Mouse (Mus musculus) hindbrain, embryonic 13.5 days (tissue): Measurements from ENCODE around the gene Syvn1. TPM values are rescaled to one million over a fixed set of nuclear protein-coding genes. Genes with fewer than 3 reads are reported as not detected.
A peak's percentile ranks its signal among the peaks of the same experiment; 100 is the strongest.

Source experiments
- ATAC-seq: fragments of 200-750 bp; cut with Nextera tagmentation; 2 replicates; pipeline ENCODE4 v1.8.0; 2017; ENCODE audit warnings: moderate TSS enrichment; ENCODE audit not compliant: low FRiP score
- H3K27ac ChIP-seq: fragments of 300-500 bp; sonication (generic); 2 replicates; pipeline ENCODE4 v1.5.1; 2015; ENCODE audit warnings: inconsistent platforms, mild to moderate bottlenecking, moderate library complexity
- H3K27me3 ChIP-seq: fragments of 300-500 bp; sonication (generic); 2 replicates; pipeline ENCODE4 v1.6.1; 2015; ENCODE audit warnings: mild to moderate bottlenecking, inconsistent platforms
- H3K36me3 ChIP-seq: fragments of 300-500 bp; sonication (generic); 2 replicates; pipeline ENCODE4 v1.6.1; 2015; ENCODE audit warnings: mild to moderate bottlenecking, inconsistent platforms
- H3K4me1 ChIP-seq: fragments of 300-500 bp; sonication (generic); replicated peaks from 2 replicates; pipeline ENCODE4 v1.6.1; 2015; ENCODE audit warnings: inconsistent platforms
- H3K4me2 ChIP-seq: fragments of 300-500 bp; sonication (generic); 2 replicates; pipeline ENCODE4 v1.6.1; 2015; ENCODE audit warnings: inconsistent platforms, mild to moderate bottlenecking, moderate library complexity
- H3K4me3 ChIP-seq: fragments of 300-500 bp; sonication (generic); 2 replicates; pipeline ENCODE4 v1.5.1; 2015; ENCODE audit warnings: mild to moderate bottlenecking, inconsistent platforms
- H3K9ac ChIP-seq: fragments of 300-500 bp; sonication (generic); 2 replicates; pipeline ENCODE4 v1.6.1; 2015; ENCODE audit warnings: mild to moderate bottlenecking, inconsistent platforms
- H3K9me3 ChIP-seq: fragments of 300-500 bp; sonication (generic); 2 replicates; pipeline ENCODE4 v1.6.1; 2016; ENCODE audit warnings: inconsistent platforms
- WGBS: fragments of 180-500 bp; shearing (Covaris S2); methylation state at CpG from one replicate; pipeline ENCODE4 v1.1.7; 2015; 5-methylcytosine and 5-hydroxymethylcytosine counted together
- polyA plus RNA-seq: library from polyadenylated mRNA; unstranded; fragments of >200 nt; fragmentation: Nextera tagmentation; extraction: Ambion mirVana; gene quantifications from 2 replicates; pipeline ENCODE4 v1.2.1, GENCODE M21; 2015

The Syvn1 gene
- polyA plus RNA-seq, 1 experiment from 2014 or later = 30.6 TPM

DNA sequence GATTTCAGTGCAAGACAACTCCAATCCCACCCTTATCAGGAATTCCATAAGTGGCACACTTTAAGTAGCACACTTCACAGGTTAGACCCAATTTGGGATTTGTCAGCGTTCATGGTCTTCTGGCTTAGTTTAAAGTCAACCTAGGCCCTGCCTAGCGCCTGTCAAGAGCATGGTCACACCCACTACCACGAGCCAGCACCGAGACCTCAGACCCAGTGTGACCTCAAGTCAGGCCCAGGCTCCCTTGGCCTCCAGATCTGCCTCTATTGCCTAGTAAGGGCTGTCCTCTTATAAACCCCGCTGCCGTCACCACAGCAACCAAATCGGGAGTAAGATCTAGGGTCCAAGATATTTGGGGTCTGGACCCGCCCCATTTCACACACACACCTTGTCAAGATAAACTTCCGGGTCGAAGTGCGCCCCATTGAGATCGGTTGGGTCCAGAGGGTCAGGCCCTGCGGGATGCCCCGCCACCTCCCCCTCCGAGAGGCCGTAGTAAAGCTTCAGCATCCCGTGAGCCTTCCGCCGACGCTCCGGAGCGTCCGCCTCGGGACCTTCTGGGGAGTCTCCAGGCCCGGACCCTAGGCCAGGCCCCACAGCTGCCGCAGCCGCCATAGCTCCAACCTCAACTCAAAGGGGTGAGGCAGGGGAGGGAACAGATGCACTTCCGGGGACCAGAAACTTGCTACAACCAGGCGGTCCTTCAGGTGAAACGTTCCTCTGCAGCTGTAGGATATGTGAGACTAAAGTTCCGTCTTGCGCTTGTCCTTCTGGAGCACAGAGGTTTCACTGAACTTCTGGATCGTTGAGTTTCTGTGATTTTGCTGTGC is 30.4 kb downstream of the Syvn1 start, which contains the start of gene Vps51:
Gene Vps51 (minus strand): TSS at position 668 of the 830 bp plus-strand sequence.
- H3K9ac ChIP-seq = peak within 1 kb of the TSS; percentile 82
- H3K27ac ChIP-seq = peak within 1 kb of the TSS; percentile 91
- peak within 1 kb of the TSS; percentile 76 for H3K4me3 ChIP-seq
- H3K4me2 ChIP-seq = peak within 1 kb of the TSS; percentile 93
- no peaks in the 10 kb centered on the region for H3K27me3 ChIP-seq
- H3K4me1 ChIP-seq = peaks cover 24% of the 10 kb centered on the region
- H3K9me3 ChIP-seq = no peaks in the 10 kb centered on the region
- ATAC-seq = peak; percentile 92
- H3K36me3 ChIP-seq = peaks cover 55% of the 10 kb centered on the region
- WGBS = 1% methylated on average over 33 of the region's 33 CpGs

DNA sequence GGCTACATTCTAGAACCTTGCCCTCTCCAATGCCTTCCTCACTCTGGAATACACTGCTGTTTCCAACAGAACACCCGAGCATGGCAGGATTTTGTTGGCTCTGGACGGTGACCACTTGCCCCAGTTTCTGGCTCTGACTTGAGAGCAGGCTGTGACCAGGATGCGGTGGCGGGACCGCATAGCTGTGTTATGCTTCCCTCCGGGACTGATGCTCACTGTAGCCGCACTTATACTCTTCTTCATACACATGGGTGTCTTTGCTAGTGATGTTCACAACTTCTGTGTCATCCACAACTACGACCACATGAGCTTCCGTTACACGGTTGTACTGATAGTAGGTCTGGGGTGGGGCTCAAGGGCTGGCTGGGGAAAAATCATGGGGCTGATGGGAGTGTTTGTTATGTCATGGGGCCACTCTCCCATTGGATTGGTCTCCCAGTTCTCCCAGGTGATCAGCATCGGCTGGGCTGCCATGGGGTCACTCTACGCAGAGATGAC is 33.7 kb downstream of the Syvn1 start, which contains the start of gene Tmem262:
Gene Tmem262 (plus strand): TSS at position 51 of the 498 bp plus-strand sequence.
- Histone ChIP-seq H3K9me3 (no peaks in the 10 kb centered on the region), H3K27ac (no peak within 1 kb of the TSS), H3K4me1 (peaks cover 42% of the 10 kb centered on the region), H3K4me3 (no peak within 1 kb of the TSS), H3K36me3 (peaks cover 43% of the 10 kb centered on the region), H3K4me2 (no peak within 1 kb of the TSS), H3K27me3 (no peaks in the 10 kb centered on the region), H3K9ac (no peak within 1 kb of the TSS)
- ATAC-seq = no peak
- WGBS = 94% methylated on average over 12 of the region's 12 CpGs

DNA sequence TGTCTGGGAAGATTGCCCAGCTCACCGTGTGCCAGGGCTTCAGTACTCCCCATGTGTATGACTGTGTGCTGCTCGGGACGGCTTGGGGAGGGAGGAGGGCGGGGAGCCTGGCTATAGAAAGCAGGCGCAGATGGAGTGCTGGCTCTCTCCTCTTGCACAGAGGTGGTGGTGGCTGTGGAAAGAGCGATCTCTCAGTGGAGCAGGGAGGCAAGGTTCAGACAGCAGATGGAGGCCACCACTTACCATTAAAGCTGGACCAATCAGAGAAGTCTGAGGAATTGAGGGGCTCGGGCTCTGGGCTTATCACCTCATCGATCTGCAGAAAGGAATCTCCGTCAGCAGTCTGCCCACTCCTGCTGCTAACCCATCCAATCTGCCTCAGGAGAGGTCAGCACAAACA is 35.8 kb downstream of the Syvn1 start, which contains the start of gene Gm28374:
Gene Gm28374 (minus strand): TSS at position 101 of the 400 bp plus-strand sequence.
- Histone ChIP-seq H3K9me3 (no peaks in the 10 kb centered on the region), H3K4me1 (peaks cover 34% of the 10 kb centered on the region), H3K36me3 (peaks cover 40% of the 10 kb centered on the region), H3K4me3 (no peak within 1 kb of the TSS), H3K9ac (no peak within 1 kb of the TSS), H3K4me2 (no peak within 1 kb of the TSS), H3K27ac (no peak within 1 kb of the TSS), H3K27me3 (no peaks in the 10 kb centered on the region)
- no peak for ATAC-seq
- 97% methylated on average over 9 of the region's 9 CpGs for WGBS

DNA sequence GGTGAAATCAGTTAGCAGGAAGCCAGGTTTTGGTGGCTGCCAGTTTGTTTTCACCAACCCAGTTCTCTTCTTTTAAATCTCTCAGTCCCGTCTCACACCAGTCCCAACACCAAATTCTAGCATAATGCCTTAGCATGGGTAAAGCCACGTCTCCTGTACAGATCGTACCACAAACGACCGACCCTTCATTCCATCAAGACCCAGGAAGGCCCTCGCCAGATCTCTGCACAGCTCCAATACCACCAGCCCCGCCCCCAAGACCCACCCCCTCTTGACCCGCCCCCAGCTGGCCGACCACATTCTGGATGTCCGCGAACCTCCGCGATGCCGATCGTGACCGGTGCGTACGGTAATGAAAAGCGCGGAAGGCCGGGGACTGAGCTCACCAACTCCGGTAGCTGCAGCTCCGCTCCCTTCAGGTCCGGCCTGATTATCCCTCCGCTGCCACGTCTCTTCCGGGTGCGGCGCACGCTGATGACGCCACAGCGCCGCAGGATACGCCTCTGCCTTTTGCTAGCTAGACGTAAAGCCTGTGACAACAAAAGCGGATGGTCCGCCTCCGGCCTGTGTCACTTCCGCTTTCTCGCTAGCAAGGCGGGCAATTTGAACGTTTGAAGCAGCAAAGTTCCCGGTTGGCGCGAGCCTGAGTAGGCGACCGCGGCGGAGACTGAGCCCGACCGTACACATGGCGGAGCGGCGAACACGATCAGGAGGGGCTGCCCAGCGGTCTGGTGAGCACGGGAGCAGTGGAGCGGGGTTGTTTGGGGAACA is 38.3 kb downstream of the Syvn1 start, which contains the start of the genes Zfpl1 and Cdca5:
Gene Zfpl1 (minus strand): TSS at position 479 of the 771 bp plus-strand sequence.
Gene Cdca5 (plus strand): TSS at position 506 of the 771 bp plus-strand sequence.
- H3K4me3 ChIP-seq = peak within 1 kb of the TSS; percentile 72
- ATAC-seq = peak; percentile 89
- peak within 1 kb of the TSS; percentile 71 for H3K27ac ChIP-seq
- peaks cover 32% of the 10 kb centered on the region for H3K36me3 ChIP-seq
- H3K27me3 ChIP-seq = no peaks in the 10 kb centered on the region
- peak within 1 kb of the TSS; percentile 92 for H3K4me2 ChIP-seq
- no peaks in the 10 kb centered on the region for H3K9me3 ChIP-seq
- H3K4me1 ChIP-seq = peaks cover 29% of the 10 kb centered on the region
- WGBS = under 1% methylated on average over 58 of the region's 58 CpGs
- H3K9ac ChIP-seq = peak within 1 kb of the TSS; percentile 81

DNA sequence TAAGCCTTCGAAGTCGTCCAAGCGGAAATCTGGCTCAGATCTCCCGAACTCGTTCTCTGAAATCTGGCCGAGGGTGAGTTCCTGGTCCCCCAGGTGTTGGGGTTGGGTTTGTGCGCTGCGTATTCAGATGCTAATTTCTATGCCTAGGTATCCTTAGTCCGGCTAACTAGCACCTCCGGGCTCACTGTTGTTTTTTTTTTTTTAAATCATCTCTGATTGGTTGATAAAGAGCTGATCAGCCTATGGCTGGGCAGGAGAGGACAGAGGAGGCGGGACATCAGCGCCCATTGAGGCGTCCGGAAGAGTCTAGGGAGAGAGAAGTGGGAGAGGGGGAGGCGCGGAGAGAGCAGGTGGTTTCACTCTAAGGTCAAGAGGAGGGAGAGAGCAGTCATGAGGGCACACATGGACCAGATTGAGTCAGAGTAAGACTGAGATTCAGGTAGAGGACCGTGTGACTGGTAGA is 39.1 kb downstream of the Syvn1 start:
- Histone ChIP-seq H3K36me3 (peaks cover 24% of the 10 kb centered on the region), H3K4me1 (peaks cover 29% of the 10 kb centered on the region), H3K27ac (no peak overlapping the region), H3K9ac (peak overlapping the region; percentile 58), H3K27me3 (no peaks in the 10 kb centered on the region), H3K4me2 (peak overlapping the region; percentile 92), H3K4me3 (peak overlapping the region; percentile 72), H3K9me3 (no peaks in the 10 kb centered on the region)
- ATAC-seq = peak; percentile 60
- under 1% methylated on average over 17 of the region's 17 CpGs for WGBS

DNA sequence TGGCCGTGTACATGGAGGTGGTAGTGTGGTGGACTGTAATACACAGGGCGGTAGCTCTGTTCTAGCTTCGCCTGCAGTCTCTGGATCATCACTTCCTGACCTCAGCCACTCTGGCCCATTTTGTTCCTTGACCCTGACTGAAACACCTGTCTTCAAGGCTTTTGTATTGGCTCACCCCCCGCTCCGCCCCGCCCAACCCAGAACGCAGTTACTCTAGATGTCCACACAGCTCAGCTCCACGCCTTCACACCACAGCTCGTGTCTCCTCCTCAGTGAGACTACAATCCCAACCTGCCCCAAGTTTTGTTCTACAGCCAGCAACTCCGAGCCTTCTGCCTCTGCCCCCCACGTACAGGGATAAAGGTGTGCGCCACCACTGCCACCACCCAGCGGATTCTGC is 42.5 kb downstream of the Syvn1 start:
- H3K4me1 ChIP-seq = peaks cover 15% of the 10 kb centered on the region
- H3K9ac ChIP-seq = no peak overlapping the region
- no peaks in the 10 kb centered on the region for H3K27me3 ChIP-seq
- no peak overlapping the region for H3K4me2 ChIP-seq
- ATAC-seq = no peak
- WGBS = 94% methylated on average over 13 of the region's 13 CpGs
- peaks cover 3% of the 10 kb centered on the region for H3K36me3 ChIP-seq
- H3K4me3 ChIP-seq = no peak overlapping the region
- no peak overlapping the region for H3K27ac ChIP-seq
- H3K9me3 ChIP-seq = no peaks in the 10 kb centered on the region

DNA sequence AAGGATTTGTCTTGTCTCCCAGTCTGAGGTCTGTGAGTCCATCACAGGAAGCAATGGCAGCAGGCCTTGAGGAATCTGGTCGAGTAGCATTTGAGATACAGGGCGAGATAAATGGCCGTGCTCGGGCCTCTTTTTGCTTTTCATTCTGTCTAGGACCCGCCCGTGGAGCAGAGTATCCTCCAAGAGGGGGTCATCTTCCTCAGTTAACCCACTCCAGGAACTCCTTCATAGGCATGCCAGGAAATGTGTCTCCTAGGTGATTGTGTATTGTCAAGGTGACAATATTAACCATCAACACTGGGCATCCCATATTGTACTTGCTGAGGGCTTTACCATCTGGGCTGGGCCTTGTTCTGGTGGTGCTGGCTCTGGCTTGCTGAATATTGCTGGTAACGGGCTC is 47.7 kb downstream of the Syvn1 start, which contains the start of gene AC131692.1:
Gene AC131692.1 (plus strand): TSS at position 301 of the 400 bp plus-strand sequence.
- H3K4me1 ChIP-seq = no peaks in the 10 kb centered on the region
- WGBS = 91% methylated on average over 7 of the region's 7 CpGs
- no peaks in the 10 kb centered on the region for H3K9me3 ChIP-seq
- ATAC-seq = no peak
- peak within 1 kb of the TSS; percentile 24; the same call in 1 of the 2 replicates for H3K9ac ChIP-seq
- H3K27ac ChIP-seq = no peak within 1 kb of the TSS
- H3K36me3 ChIP-seq = peaks cover 3% of the 10 kb centered on the region
- no peak within 1 kb of the TSS for H3K4me2 ChIP-seq
- no peak within 1 kb of the TSS for H3K4me3 ChIP-seq
- H3K27me3 ChIP-seq = no peaks in the 10 kb centered on the region

DNA sequence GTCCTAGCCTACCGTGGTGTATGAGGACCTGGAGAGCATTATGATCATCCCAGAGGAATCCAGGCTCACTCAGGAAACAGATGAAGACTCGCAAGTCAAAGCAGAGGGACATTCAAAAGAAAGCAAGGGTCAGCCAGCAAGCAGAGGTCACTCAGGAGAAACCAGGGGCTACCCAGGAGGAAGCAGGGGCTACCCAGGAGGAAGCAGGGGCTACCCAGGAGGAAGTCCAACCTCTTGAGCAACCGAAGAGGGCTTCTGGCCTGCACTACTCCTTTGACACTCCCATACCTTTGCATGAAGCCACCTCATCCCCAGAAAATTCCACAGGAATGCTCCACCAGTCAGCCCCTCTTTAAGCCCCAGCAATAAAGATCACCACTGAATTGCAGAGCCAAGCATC is 51.5 kb downstream of the Syvn1 start:
- Histone ChIP-seq H3K4me2 (no peak overlapping the region), H3K4me1 (no peaks in the 10 kb centered on the region), H3K36me3 (no peaks in the 10 kb centered on the region), H3K27ac (no peak overlapping the region), H3K9ac (no peak overlapping the region), H3K9me3 (no peaks in the 10 kb centered on the region), H3K27me3 (no peaks in the 10 kb centered on the region), H3K4me3 (no peak overlapping the region)
- 95% methylated on average over 3 of the region's 3 CpGs for WGBS
- no peak for ATAC-seq

DNA sequence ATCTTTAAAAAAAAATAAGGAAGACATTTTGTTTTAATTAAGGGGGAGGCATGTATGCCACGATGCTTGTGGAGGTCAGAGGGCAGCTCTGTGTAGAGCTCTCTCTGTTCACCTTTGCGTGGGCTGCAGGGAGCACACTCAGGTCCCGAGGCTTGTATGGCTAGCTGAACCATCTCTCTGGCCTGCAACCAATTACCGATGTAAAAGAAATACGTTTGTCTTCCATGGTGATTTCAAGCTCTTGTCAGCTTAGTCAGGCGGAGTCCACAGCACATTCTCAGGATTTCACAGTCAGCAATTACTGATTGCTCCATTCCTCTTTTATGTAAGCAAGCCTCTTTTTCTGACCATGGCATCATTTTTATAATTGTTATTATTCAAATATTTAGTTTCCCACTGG is 54.8 kb downstream of the Syvn1 start:
- H3K4me1 ChIP-seq = no peaks in the 10 kb centered on the region
- no peak overlapping the region for H3K27ac ChIP-seq
- H3K4me2 ChIP-seq = no peak overlapping the region
- ATAC-seq = no peak
- no peaks in the 10 kb centered on the region for H3K36me3 ChIP-seq
- H3K9me3 ChIP-seq = no peaks in the 10 kb centered on the region
- WGBS = 62% methylated on average over 6 of the region's 6 CpGs
- no peak overlapping the region for H3K4me3 ChIP-seq
- no peaks in the 10 kb centered on the region for H3K27me3 ChIP-seq
- no peak overlapping the region for H3K9ac ChIP-seq

DNA sequence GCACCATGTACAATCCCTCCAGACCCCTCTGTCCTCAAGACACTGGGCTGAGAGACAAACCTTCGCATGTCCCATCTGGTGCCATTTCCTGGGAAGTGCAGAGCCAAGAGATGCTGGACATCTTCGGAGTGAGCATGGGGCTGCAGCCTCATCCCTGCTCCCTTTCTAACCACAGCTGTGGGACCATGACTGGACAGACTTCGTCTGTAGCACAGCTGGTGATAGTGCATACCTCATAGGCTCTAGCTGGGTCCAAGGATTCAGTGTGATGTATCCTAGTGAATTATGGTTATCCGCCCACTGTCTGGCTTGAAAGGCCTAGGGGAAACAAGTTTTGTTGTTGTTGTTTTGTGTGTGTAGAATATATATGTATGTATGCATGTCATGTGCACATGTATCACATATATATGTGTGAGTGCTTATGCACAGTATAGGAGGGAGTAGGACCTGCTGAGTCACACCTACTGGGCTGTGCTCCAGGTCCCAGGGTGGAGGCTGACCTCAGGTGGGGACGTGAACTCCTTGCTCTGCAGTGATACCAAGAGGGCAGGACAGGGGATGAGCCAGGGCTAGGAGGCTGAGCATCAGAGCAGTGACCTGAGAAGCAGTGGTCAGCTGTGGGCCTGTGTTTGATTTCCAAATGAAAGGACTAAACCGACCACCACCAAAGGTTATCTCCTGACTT is 55.9 kb downstream of the Syvn1 start:
- no peak overlapping the region; the same call in 1 of the 2 replicates for H3K9ac ChIP-seq
- no peak overlapping the region for H3K4me2 ChIP-seq
- WGBS = 80% methylated on average over 6 of the region's 6 CpGs
- no peaks in the 10 kb centered on the region for H3K4me1 ChIP-seq
- ATAC-seq = no peak
- H3K36me3 ChIP-seq = no peaks in the 10 kb centered on the region
- H3K4me3 ChIP-seq = no peak overlapping the region
- H3K27me3 ChIP-seq = no peaks in the 10 kb centered on the region
- no peak overlapping the region for H3K27ac ChIP-seq
- no peaks in the 10 kb centered on the region for H3K9me3 ChIP-seq
